Mouse (Mus musculus) lung, postnatal 0 days (tissue): Measurements from ENCODE around the gene Kirrel2. TPM values are rescaled to one million over a fixed set of nuclear protein-coding genes. Genes with fewer than 3 reads are reported as not detected.

Experiments
- ATAC-seq: fragments of 200-750 bp; cut with Nextera tagmentation; 2 replicates; pipeline ENCODE4 v1.8.0; 2017; ENCODE audit warnings: moderate library complexity
- DNase-seq: peaks from one replicate; pipeline ENCODE4 v3.0.0-alpha.2; 2016; ENCODE audit warnings: low spot score
- H3K27ac ChIP-seq: fragments of 300-500 bp; sonication (generic); 2 replicates; pipeline ENCODE4 v1.5.1; 2014; ENCODE audit warnings: antibody characterized with exemption, mild to moderate bottlenecking, low read length, mixed read lengths
- H3K27me3 ChIP-seq: fragments of 300-500 bp; sonication (generic); replicated peaks from 2 replicates; pipeline ENCODE4 v1.6.1; 2014; ENCODE audit warnings: low read length, mixed read lengths; ENCODE audit not compliant: insufficient read depth
- H3K36me3 ChIP-seq: fragments of 300-500 bp; sonication (generic); 2 replicates; pipeline ENCODE4 v1.6.1; 2014; ENCODE audit warnings: low read length, mixed read lengths; ENCODE audit not compliant: insufficient read depth
- H3K4me1 ChIP-seq: fragments of 300-500 bp; sonication (generic); 2 replicates; pipeline ENCODE4 v1.6.1; 2014; ENCODE audit warnings: antibody characterized with exemption, low read depth, low read length, mixed read lengths; ENCODE audit not compliant: insufficient read depth
- H3K4me2 ChIP-seq: fragments of 300-500 bp; sonication (generic); replicated peaks from 2 replicates; pipeline ENCODE4 v1.6.1; 2014; ENCODE audit warnings: low read depth, mild to moderate bottlenecking, low read length, moderate library complexity, mixed read lengths
- H3K4me3 ChIP-seq: fragments of 300-500 bp; sonication (generic); 2 replicates; pipeline ENCODE4 v1.5.1; 2014; ENCODE audit warnings: low read depth, low read length
- H3K9ac ChIP-seq: fragments of 300-500 bp; sonication (generic); replicated peaks from 2 replicates; pipeline ENCODE4 v1.6.1; 2014; ENCODE audit warnings: low read depth, mild to moderate bottlenecking
- H3K9me3 ChIP-seq: fragments of 300-500 bp; sonication (generic); 2 replicates; pipeline ENCODE4 v1.6.1; 2016; ENCODE audit warnings: low read length, mixed read lengths
- CTCF ChIP-seq: IDR thresholded peaks from 2 replicates; pipeline ENCODE4 v1.5.1; 2016; ENCODE audit warnings: antibody characterized with exemption, mild to moderate bottlenecking
- EP300 ChIP-seq: IDR thresholded peaks from 2 replicates; pipeline ENCODE4 v1.6.1; 2016; ENCODE audit warnings: antibody characterized with exemption, mild to moderate bottlenecking, control low read depth
- whole genome bisulfite sequencing: fragments of 180-500 bp; shearing (Covaris S2); extraction: QIAGEN DNeasy Blood & Tissue Kit; methylation state at CpG from one replicate; pipeline ENCODE4 v1.1.7; 2014; 5-methylcytosine and 5-hydroxymethylcytosine counted together
- polyA plus RNA-seq: library from polyadenylated mRNA; unstranded; fragments of >200 nt; fragmentation: Nextera tagmentation; extraction: Ambion mirVana; gene quantifications from 2 replicates; pipeline ENCODE4 v1.2.1, GENCODE M21; 2015

Kirrel2 gene
- polyA plus RNA-seq, 1 experiment from 2014 or later = not detected

DNA sequence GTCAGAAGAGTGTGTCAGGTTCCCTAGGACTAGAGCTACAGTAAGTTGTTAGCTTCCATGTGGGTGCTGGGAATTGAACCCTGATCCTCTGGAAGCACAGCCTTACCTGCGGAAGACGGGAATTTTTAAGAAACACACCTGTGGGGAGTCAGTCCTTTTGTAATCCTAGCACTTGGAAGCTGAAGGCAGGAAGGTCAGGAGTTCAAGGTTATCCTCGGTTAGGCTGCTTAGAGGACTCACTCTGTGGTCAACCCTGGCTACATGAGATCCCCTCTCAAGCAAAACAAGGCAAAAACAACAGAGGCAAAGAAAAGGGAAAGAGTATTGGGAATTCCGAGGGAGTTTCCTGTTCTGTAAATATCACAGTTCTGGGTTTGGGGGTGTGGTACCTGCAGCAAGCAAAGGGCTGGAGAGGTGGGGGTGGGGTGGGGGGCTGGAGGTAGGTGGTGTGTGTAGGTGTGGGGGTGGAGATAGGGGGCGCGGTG is 7.4 kb upstream of the Kirrel2 start:
- Histone ChIP-seq H3K4me1 (no peaks in the 10 kb centered on the region), H3K9me3 (no peaks in the 10 kb centered on the region), H3K4me2 (no peak overlapping the region), H3K36me3 (no peaks in the 10 kb centered on the region), H3K27ac (no peak overlapping the region), H3K4me3 (no peak overlapping the region), H3K27me3 (peaks cover 13% of the 10 kb centered on the region; the same call in 1 of the 2 replicates), H3K9ac (no peak overlapping the region)
- WGBS = 17% methylated on average over 6 of the region's 6 CpGs
- no peak for DNase-seq
- TF ChIP-seq EP300 = no peak
- no peak for TF ChIP-seq CTCF
- no peak for ATAC-seq

DNA sequence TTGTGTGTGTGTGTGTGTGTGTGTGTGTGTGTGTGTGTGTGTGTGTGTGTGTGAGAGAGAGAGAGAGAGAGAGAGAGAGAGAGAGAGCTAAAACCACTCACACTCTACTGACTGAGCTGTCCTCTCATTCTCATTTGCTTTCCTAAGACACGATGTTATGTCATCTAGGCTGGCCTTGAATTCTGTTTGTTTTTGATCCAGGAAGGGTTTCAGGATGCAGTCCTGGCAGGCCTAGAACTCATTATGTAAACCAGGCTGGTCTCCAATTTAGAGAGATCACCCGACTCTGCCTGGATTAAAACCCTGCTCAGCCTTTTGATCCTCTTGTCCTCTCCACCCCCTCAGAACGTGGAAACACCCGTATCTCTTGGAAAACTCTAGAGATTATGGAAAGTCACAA is 6.5 kb upstream of the Kirrel2 start:
- DNase-seq (no peak), ATAC-seq (no peak)
- no peak overlapping the region for H3K4me2 ChIP-seq
- H3K4me3 ChIP-seq = no peak overlapping the region
- TF ChIP-seq CTCF (no peak), EP300 (no peak)
- no peaks in the 10 kb centered on the region for H3K4me1 ChIP-seq
- no peaks in the 10 kb centered on the region for H3K36me3 ChIP-seq
- no peak overlapping the region for H3K27ac ChIP-seq
- no peak overlapping the region for H3K9ac ChIP-seq
- 21% methylated on average over 4 of the region's 4 CpGs for WGBS
- H3K9me3 ChIP-seq = no peaks in the 10 kb centered on the region
- H3K27me3 ChIP-seq = peaks cover 13% of the 10 kb centered on the region; the same call in 1 of the 2 replicates

DNA sequence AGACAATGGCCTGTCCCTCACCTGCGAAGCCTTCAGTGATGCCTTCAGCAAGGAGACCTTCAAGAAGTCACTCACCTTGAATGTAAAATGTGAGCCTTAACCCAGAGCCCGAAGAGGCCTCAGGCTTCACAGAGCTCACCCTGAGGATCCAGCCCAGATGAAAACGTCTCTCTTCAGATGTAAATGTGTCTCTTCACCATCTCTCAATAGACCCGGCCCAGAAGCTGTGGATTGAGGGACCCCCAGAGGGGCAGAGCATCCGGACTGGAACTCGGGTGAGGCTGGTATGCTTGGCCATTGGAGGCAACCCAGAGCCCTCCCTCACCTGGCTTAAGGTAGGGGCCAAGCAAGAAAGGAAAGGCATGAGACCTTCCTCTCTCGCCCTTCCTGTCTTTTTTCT is 6.1 kb upstream of the Kirrel2 start:
- H3K4me1 ChIP-seq = no peaks in the 10 kb centered on the region
- TF ChIP-seq CTCF (no peak), EP300 (no peak)
- no peaks in the 10 kb centered on the region for H3K9me3 ChIP-seq
- WGBS = 41% methylated on average over 7 of the region's 7 CpGs
- DNase-seq (no peak), ATAC-seq (no peak)
- no peaks in the 10 kb centered on the region for H3K36me3 ChIP-seq
- H3K4me3 ChIP-seq = no peak overlapping the region
- H3K9ac ChIP-seq = no peak overlapping the region
- H3K27ac ChIP-seq = no peak overlapping the region
- H3K27me3 ChIP-seq = peaks cover 16% of the 10 kb centered on the region; the same call in 1 of the 2 replicates
- no peak overlapping the region for H3K4me2 ChIP-seq

DNA sequence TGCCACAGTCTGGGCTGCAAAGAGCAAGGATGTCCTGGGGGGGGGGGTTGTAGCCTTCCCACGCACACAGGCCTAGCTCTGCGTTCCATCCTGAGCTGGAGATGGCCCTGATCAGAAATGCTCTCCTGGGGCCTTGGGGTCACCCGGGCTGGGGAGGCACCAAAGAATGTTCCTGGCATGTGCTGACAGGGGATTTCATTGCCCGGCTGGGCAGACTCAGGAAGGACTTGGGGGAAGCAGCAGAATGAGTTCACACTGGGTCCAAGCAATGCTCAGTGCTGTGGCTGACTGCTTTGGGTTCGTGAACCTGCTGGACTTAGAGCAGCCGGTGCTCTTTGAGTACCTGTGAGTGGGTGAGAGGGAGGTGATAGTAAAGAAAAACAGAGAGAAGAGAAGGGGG is 2.0 kb upstream of the Kirrel2 start:
- DNase-seq = no peak
- TF ChIP-seq EP300 = no peak
- TF ChIP-seq CTCF = no peak
- Histone ChIP-seq H3K9ac (no peak overlapping the region), H3K36me3 (no peaks in the 10 kb centered on the region), H3K27ac (no peak overlapping the region), H3K4me1 (no peaks in the 10 kb centered on the region), H3K4me3 (no peak overlapping the region), H3K4me2 (no peak overlapping the region), H3K27me3 (peaks cover 28% of the 10 kb centered on the region), H3K9me3 (no peaks in the 10 kb centered on the region)
- no peak for ATAC-seq
- WGBS = 36% methylated on average over 6 of the region's 6 CpGs

DNA sequence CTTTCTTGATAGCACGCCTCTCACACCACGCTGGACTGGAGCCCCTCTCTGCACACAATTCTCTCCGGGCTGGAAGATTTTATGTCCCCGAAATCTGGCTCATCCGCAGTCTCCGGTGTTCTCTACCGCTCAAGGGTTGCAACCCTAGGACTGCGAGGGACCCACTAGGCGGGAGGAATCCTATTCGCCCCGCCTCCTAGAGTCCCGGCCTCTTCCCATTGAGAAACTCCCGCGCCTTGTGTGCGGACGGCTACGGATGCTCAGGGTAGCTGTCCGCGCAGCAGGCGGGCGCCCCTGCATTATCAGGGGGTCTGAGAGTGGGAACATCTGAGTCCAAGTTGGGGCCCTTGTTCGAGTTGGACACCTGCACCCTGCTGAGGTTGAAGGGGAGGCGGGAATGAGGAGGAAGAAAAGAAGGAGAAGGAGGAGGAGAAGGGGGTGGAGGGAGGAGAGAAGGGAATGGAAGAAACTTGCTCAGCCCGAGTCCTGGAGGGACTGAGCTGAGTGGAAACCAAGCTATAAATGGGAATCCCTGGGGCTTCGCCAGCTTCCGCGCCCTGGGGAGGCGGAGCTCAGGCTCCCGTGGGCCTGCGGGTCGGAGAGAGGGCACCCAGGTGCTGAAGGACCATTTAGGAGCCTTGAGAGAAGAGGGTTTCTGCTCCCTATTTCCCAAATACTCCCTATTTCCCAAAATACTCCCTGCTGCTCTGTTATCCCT is 420 bp downstream of the Kirrel2 start:
- no peak for DNase-seq
- TF ChIP-seq EP300 (no peak), CTCF (no peak)
- under 1% methylated on average over 31 of the region's 31 CpGs for WGBS
- no peak for ATAC-seq
- Histone ChIP-seq H3K4me1 (no peaks in the 10 kb centered on the region), H3K9me3 (no peaks in the 10 kb centered on the region), H3K9ac (no peak overlapping the region), H3K36me3 (no peaks in the 10 kb centered on the region), H3K27ac (no peak overlapping the region), H3K4me3 (no peak overlapping the region), H3K27me3 (peaks cover 44% of the 10 kb centered on the region), H3K4me2 (no peak overlapping the region)

DNA sequence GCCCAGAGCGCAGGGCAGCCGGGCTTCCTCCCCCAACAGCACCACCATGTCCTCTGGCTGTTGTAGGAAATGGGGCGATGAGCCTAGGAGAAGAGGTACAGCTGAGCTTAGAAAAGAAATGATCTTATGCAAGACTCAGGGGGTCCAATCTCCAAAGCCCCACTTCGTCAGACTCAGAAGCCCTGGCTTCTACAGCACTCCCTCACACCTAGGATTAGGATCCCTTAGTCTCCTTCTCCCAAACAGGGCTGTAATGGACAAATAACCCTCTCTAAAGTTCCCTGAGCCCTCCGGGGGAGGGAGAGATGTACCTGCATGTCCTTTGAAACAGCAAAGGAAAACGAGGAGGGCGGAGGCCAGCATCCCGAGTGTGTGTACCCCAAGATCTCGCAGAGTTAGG is 1.0 kb downstream of the Kirrel2 start:
- ATAC-seq (no peak), DNase-seq (no peak)
- no peaks in the 10 kb centered on the region for H3K36me3 ChIP-seq
- 2% methylated on average over 9 of the region's 9 CpGs for WGBS
- no peak overlapping the region for H3K4me2 ChIP-seq
- peaks cover 44% of the 10 kb centered on the region for H3K27me3 ChIP-seq
- no peak overlapping the region for H3K9ac ChIP-seq
- no peaks in the 10 kb centered on the region for H3K4me1 ChIP-seq
- TF ChIP-seq EP300 = no peak
- no peak for TF ChIP-seq CTCF
- H3K4me3 ChIP-seq = no peak overlapping the region
- no peak overlapping the region for H3K27ac ChIP-seq
- H3K9me3 ChIP-seq = no peaks in the 10 kb centered on the region
